Mouse (Mus musculus) MEL (cell line): Measurements from ENCODE around the gene Card10.

Experiments
- CTCF ChIP-seq, 3 experiments: IDR thresholded peaks in 2 of 3; conservative IDR thresholded peaks in 1 of 3; 2 replicates each; pipeline ENCODE4 v1.5.1; 2011 to 2012; ENCODE audit warnings: low read length in 3 of 3, low read depth in 2 of 3, mild to moderate bottlenecking in 2 of 3, improper control_type of control experiment in 1 of 3, inconsistent platforms in 1 of 3, mixed read lengths in 1 of 3, moderate library complexity in 1 of 3; ENCODE audit not compliant: control insufficient read depth in 1 of 3, insufficient read depth in 1 of 3, poor library complexity in 1 of 3, severe bottlenecking in 1 of 3
- MYC ChIP-seq: IDR thresholded peaks from 2 replicates; pipeline ENCODE4 v1.6.1; 2011; ENCODE audit warnings: low read depth, mild to moderate bottlenecking, low read length, improper control_type of control experiment, moderate library complexity
- POLR2A ChIP-seq, 2 experiments: IDR thresholded peaks; 2 replicates each; pipeline ENCODE4 v1.6.1; 2011 to 2012; ENCODE audit warnings: low read length in 2 of 2, mild to moderate bottlenecking in 2 of 2, control low read depth in 1 of 2, improper control_type of control experiment in 1 of 2, low read depth in 1 of 2, moderate library complexity in 1 of 2; ENCODE audit not compliant: control insufficient read depth in 1 of 2, insufficient read depth in 1 of 2, poor library complexity in 1 of 2
- ZNF384 ChIP-seq: IDR thresholded peaks from 2 replicates; pipeline ENCODE4 v1.6.1; 2012; ENCODE audit warnings: low read depth, mild to moderate bottlenecking, inconsistent platforms, low read length, improper control_type of control experiment

- TF ChIP-seq CTCF (IDR thresholded peaks at IDR 0.05 in 2 of 3, conservative IDR thresholded peaks at IDR 0.05 in 1 of 3; ENCODE audit: control insufficient read depth in 1 of 3, insufficient read depth in 1 of 3, low read depth in 2 of 3, low read length in 3 of 3, poor library complexity in 1 of 3, severe bottlenecking in 1 of 3): no peak
- TF ChIP-seq MYC: no peak
- no peak for TF ChIP-seq POLR2A (IDR thresholded peaks at IDR 0.05; ENCODE audit: control insufficient read depth in 1 of 2, insufficient read depth in 1 of 2, low read depth in 1 of 2, low read length in 2 of 2, poor library complexity in 1 of 2)
- no peak for TF ChIP-seq ZNF384
These were observed 15.5 kb downstream of the Card10 start for GRCm38 (mm10) chr15:78787287-78787856.
